Mouse (Mus musculus) forebrain, embryonic 11.5 days (tissue): Measurements from ENCODE around the gene Sorl1. TPM values are rescaled to one million over a fixed set of nuclear protein-coding genes. Genes with fewer than 3 reads are reported as not detected.

ENCODE experiments used
- ATAC-seq: fragments of 200-750 bp; cut with Nextera tagmentation; replicated peaks from 2 replicates; pipeline ENCODE4 v1.8.0; 2017; ENCODE audit warnings: moderate TSS enrichment; ENCODE audit not compliant: low FRiP score
- DNase-seq: peaks from one replicate; pipeline ENCODE4 v3.0.0-alpha.2; 2017; ENCODE audit warnings: low spot score
- H3K27ac ChIP-seq: fragments of 300-500 bp; sonication (generic); 2 replicates; pipeline ENCODE4 v1.5.1; 2014; ENCODE audit warnings: low read depth, low read length
- H3K27me3 ChIP-seq: fragments of 300-500 bp; sonication (generic); 2 replicates; pipeline ENCODE4 v1.6.1; 2014; ENCODE audit warnings: mild to moderate bottlenecking, low read length, mixed read lengths; ENCODE audit not compliant: control insufficient read depth, insufficient read depth
- H3K36me3 ChIP-seq: fragments of 300-500 bp; sonication (generic); 2 replicates; pipeline ENCODE4 v1.6.1; 2014; ENCODE audit warnings: mild to moderate bottlenecking, low read length, moderate library complexity, mixed read lengths; ENCODE audit not compliant: control insufficient read depth, insufficient read depth
- H3K4me1 ChIP-seq: fragments of 300-500 bp; sonication (generic); replicated peaks from 2 replicates; pipeline ENCODE4 v1.6.1; 2014; ENCODE audit warnings: low read length, mixed read lengths; ENCODE audit not compliant: control insufficient read depth, insufficient read depth
- H3K4me2 ChIP-seq: fragments of 300-500 bp; sonication (generic); 2 replicates; pipeline ENCODE4 v1.6.1; 2014; ENCODE audit warnings: low read depth, mild to moderate bottlenecking, low read length, moderate library complexity, mixed read lengths; ENCODE audit not compliant: severe bottlenecking
- H3K4me3 ChIP-seq: fragments of 300-500 bp; sonication (generic); 2 replicates; pipeline ENCODE4 v1.5.1; 2014; ENCODE audit warnings: low read depth, low read length
- H3K9ac ChIP-seq: fragments of 300-500 bp; sonication (generic); 2 replicates; pipeline ENCODE4 v1.6.1; 2014; ENCODE audit warnings: low read length
- H3K9me3 ChIP-seq: fragments of 300-500 bp; sonication (generic); 2 replicates; pipeline ENCODE4 v1.6.1; 2016; ENCODE audit warnings: low read length, mixed read lengths; ENCODE audit not compliant: control insufficient read depth
- WGBS: fragments of 180-500 bp; shearing (Covaris S2); extraction: QIAGEN DNeasy Blood & Tissue Kit; methylation state at CpG from one replicate; pipeline ENCODE4 v1.1.7; 2014; 5-methylcytosine and 5-hydroxymethylcytosine counted together
- polyA plus RNA-seq: library from polyadenylated mRNA; unstranded; fragments of >200 nt; fragmentation: Nextera tagmentation; extraction: Ambion mirVana; gene quantifications from 2 replicates; pipeline ENCODE4 v1.2.1, GENCODE M21; 2014

The Sorl1 gene
- polyA plus RNA-seq, 1 experiment from 2014 or later, result 8.1 TPM

DNA sequence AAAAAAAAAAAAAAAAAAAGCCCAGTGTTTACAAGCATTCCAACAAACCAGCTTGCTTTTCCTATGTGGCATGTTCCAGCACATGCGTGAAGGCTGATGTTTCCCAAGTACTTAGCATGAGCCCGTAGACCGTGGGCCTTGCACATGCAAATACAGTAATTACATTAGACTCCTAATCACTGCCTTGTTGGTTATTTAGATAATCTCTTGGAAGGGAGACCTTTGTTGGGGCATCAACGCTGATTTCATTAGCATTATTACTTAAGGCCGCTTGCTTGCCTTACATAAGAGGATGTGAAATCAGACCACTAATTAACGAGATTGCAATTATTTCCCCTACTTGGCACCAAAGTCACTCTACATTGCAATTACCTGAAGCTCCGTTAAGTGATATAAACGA, 154.1 kb downstream of the Sorl1 start:
- 74% methylated on average over 8 of the region's 8 CpGs for WGBS

DNA sequence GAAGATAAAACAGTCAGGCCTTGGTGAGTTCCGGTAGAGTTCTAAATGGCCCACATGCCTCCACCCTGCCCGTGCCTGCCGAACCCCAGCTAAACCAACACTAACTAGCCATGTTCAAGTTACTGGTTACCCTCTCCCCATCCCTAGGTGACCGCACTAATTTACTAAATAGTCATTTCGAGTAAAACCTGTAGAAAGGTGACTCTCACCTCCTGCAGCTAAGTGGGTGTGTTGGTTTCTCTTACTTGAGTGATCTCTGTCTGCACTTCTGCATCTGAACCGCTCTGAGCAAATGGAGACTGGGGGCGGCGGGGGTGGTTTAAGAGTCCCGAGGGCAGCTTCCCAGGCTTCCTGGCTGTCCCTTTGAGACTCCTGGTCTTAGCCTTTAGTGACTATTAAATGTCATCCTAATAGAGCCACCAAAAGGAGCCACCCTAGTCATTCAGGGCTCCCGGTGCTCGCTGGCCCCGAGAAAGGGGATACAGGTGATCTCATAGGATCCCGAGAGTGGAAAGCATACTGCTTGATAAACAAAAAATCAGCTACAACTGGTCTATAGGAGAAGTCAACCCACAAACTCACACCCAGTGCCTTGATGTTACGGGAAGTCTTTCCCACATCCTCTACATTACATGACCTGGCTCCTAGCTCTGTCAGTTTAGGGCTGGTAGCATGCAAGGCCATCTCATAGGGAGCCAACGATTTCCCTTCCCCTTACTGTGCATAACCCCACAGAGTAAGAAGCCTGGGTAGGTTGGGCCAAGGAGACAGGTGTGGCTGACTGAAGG, 155.2 kb downstream of the Sorl1 start:
- Histone ChIP-seq H3K9me3 (no peaks in the 10 kb centered on the region), H3K4me3 (no peak overlapping the region), H3K4me1 (0 out of 2 replicates have a peak, but pooled peaks cover 2% of the 10 kb centered on the region), H3K36me3 (no peaks in the 10 kb centered on the region), H3K4me2 (no peak overlapping the region), H3K27me3 (no peaks in the 10 kb centered on the region), H3K9ac (no peak overlapping the region), H3K27ac (no peak overlapping the region)
- ATAC-seq (no peak), DNase-seq (no peak)
- 95% methylated on average over 15 of the region's 15 CpGs for WGBS

More for the DNA sequence above, 154.1 kb downstream of the Sorl1 start:
- Histone ChIP-seq H3K4me1 (0 out of 2 replicates have a peak, but pooled peaks cover 2% of the 10 kb centered on the region), H3K4me2 (no peak overlapping the region), H3K4me3 (no peak overlapping the region), H3K9me3 (no peaks in the 10 kb centered on the region), H3K27ac (no peak overlapping the region), H3K9ac (no peak overlapping the region), H3K27me3 (no peaks in the 10 kb centered on the region), H3K36me3 (no peaks in the 10 kb centered on the region)
- no peak for ATAC-seq
- DNase-seq, result no peak

DNA sequence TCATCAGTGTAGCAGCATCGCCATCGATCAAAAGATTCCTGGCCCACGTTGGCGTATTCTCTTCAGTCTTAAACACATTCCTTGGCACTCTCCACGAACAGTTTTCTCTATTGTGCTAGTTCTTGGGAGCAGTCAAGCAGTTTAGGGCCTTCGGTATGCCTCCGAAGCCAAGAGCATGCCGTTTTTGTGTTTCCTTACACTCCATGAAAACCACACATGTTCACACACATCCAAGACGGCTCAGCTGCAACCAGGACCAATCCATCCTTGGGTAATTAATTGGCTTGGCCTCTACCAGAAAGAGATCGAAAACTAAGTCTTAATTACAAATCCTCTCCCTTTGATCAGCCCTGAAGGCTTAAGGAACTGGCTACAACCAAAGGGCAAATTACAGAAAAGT, 162.8 kb downstream of the Sorl1 start:
- H3K9me3 ChIP-seq, result no peaks in the 10 kb centered on the region
- H3K9ac ChIP-seq, result no peak overlapping the region
- H3K36me3 ChIP-seq, result no peaks in the 10 kb centered on the region
- no peak overlapping the region for H3K4me2 ChIP-seq
- no peaks in the 10 kb centered on the region for H3K4me1 ChIP-seq
- H3K27ac ChIP-seq, result no peak overlapping the region
- H3K27me3 ChIP-seq, result no peaks in the 10 kb centered on the region
- no peak for DNase-seq
- 64% methylated on average over 10 of the region's 10 CpGs for WGBS
- no peak for ATAC-seq
- no peak overlapping the region for H3K4me3 ChIP-seq

DNA sequence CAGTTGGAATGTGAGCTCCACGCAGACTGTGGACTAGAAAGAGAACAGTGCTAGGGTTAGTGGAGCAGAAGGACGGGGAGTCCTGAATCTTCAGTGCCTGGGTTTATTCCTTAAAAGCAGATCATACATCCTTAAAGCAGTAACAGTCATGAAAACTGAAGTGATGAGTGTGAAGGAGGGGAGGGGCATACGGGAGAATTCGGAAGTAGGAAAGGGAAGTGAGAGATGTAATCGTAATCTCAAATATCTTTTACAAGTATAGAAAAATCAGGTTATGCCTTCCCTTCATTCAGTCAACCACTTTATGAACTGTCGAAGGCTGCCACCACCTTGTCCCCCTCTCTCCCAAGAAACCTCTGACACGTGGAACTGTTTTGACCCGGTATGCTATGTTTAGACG, 165.8 kb downstream of the Sorl1 start:
- H3K27me3 ChIP-seq, result no peaks in the 10 kb centered on the region
- ATAC-seq, result no peak

DNA sequence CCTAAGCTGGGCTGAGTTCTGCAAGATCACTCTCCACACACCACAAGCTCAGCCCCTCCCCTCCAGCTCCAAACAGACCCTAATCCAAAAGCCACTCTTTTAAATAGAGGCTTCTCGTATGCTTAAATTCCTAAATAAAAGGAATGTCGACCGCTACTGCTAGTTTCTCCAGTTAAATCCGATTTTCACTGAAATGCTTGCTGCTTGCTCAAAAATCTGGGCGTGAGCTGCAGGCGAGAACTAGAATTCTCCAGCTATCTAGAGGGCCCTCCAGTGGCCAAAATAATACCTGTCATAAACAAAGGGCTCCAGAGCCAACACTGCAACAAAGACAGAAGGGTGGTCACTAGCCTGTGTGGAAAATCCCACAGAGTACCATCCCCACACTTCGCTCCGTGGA, 170.6 kb downstream of the Sorl1 start:
- no peaks in the 10 kb centered on the region for H3K36me3 ChIP-seq
- H3K27me3 ChIP-seq, result no peaks in the 10 kb centered on the region
- no peak overlapping the region for H3K4me3 ChIP-seq
- H3K9me3 ChIP-seq, result no peaks in the 10 kb centered on the region
- WGBS, result 10% methylated on average over 8 of the region's 8 CpGs
- peak overlapping the region; percentile 23; the same call in 1 of the 2 replicates for H3K9ac ChIP-seq
- DNase-seq (peak; percentile 73), ATAC-seq (no peak)
- H3K4me1 ChIP-seq, result peaks cover 23% of the 10 kb centered on the region
- H3K27ac ChIP-seq, result peak overlapping the region; percentile 48; the same call in 1 of the 2 replicates
- H3K4me2 ChIP-seq, result no peak overlapping the region; the same call in 1 of the 2 replicates

More for the DNA sequence above, 165.8 kb downstream of the Sorl1 start:
- H3K4me2 ChIP-seq, result no peak overlapping the region
- no peak overlapping the region for H3K27ac ChIP-seq
- H3K36me3 ChIP-seq, result no peaks in the 10 kb centered on the region
- 97% methylated on average over 9 of the region's 9 CpGs for WGBS
- no peaks in the 10 kb centered on the region for H3K9me3 ChIP-seq
- H3K4me1 ChIP-seq, result no peaks in the 10 kb centered on the region
- no peak overlapping the region for H3K4me3 ChIP-seq
- no peak overlapping the region for H3K9ac ChIP-seq
- no peak for DNase-seq

DNA sequence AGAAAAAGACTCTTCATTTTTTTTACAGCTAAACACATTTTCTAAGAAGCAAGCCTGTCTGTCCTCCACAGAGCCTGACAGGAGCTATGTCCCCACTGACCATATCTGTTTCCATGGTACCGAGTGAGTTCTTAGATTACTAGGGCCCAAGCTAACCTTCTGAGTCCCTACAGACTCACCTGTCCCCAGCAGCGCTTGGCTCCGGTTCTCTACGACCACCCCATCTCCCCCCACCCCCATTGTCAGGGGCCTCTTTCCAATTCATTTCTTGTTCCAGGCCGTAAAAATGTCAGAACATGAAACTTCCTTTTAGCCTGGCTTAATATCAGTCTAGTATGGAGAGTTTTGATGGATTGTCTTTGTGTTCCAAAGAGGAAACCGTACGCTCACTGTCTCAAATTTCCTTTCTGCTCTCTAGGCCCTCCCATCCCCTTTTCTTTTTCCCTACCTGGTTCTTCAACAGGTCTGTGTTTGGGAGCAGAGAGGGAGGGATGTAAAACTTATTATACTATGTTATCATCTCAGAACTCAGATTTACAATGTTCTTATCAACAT, 171.4 kb downstream of the Sorl1 start:
- WGBS, result 72% methylated on average over 7 of the region's 7 CpGs
- Histone ChIP-seq H3K4me3 (no peak overlapping the region), H3K27me3 (no peaks in the 10 kb centered on the region), H3K9ac (peak overlapping the region; percentile 0; the same call in 1 of the 2 replicates), H3K4me2 (no peak overlapping the region), H3K4me1 (peaks cover 23% of the 10 kb centered on the region), H3K36me3 (no peaks in the 10 kb centered on the region), H3K27ac (no peak overlapping the region), H3K9me3 (no peaks in the 10 kb centered on the region)
- no peak for DNase-seq
- no peak for ATAC-seq

DNA sequence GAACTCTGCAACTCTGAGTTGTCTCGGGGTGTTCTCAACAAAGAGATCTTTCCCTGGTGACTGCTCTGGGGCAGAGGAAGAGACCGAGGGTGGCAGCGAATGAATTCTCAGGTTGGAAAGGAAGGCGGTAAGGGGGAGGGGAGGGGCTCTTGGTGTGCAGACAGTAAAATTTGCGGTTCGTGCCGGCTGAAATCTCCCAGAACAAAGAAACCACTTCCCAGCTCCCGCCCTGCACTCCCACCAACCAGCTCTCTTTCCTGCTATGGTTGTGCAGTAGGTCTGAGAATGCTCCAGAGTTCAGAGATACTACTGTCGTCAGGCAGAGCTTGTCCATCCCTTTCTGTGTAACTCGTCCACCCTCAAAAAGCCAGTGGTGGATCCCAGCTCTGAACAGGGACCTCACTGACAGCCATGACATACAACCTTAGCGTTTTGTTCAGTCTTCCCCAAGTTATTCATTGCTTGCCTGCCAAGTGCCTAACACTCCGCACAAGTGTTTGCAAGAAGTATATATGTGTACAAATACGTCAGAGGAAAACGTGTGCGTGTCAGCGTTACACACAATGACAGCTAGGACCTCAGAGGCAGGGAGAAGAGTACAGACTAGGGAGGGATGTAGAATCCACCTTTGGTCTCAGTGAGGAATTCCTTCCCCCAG, 172.5 kb downstream of the Sorl1 start:
- Histone ChIP-seq H3K4me1 (peaks cover 23% of the 10 kb centered on the region), H3K9ac (peak overlapping the region; percentile 76), H3K4me2 (peak overlapping the region; percentile 76), H3K9me3 (no peaks in the 10 kb centered on the region), H3K27me3 (no peaks in the 10 kb centered on the region), H3K36me3 (no peaks in the 10 kb centered on the region), H3K4me3 (peak overlapping the region; percentile 36), H3K27ac (peak overlapping the region; percentile 92)
- 15% methylated on average over 16 of the region's 16 CpGs for WGBS
- no peak for DNase-seq
- peak; percentile 35 for ATAC-seq

DNA sequence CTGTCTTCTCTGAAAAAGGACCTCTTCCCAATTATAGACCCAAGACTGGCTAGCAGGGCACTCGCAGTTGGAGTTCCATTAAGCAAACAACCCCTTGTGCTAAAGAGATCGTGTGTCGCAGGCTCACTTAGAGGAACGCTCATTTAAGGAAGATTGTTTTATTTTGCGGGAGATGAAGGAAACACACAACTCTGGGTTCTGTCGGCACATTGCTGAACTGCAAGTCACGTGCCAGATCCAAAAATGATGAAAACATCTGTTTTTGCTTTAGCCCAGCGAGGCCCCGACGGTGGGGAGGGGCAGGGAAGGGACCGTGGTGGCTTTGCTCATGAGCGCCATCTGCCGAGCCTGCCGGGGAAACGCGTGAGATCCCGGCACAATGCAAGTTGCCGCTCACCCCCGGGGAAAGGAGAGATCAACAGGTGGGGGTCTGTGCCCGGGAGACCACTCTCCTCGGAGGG, 173.1 kb downstream of the Sorl1 start:
- peak overlapping the region; percentile 76 for H3K4me2 ChIP-seq
- no peaks in the 10 kb centered on the region for H3K36me3 ChIP-seq
- peak overlapping the region; percentile 92 for H3K27ac ChIP-seq
- peak; percentile 95 for DNase-seq
- H3K9me3 ChIP-seq, result no peaks in the 10 kb centered on the region
- H3K4me1 ChIP-seq, result peaks cover 23% of the 10 kb centered on the region
- peak; percentile 82 for ATAC-seq
- H3K4me3 ChIP-seq, result peak overlapping the region; percentile 36
- H3K9ac ChIP-seq, result peak overlapping the region; percentile 76
- WGBS, result 0% methylated on average over 21 of the region's 21 CpGs
- H3K27me3 ChIP-seq, result no peaks in the 10 kb centered on the region
